Mouse (Mus musculus) adrenal gland, postnatal 36 days (tissue): ENCODE results near the gene Paqr9. TPM values are rescaled to one million over a fixed set of nuclear protein-coding genes. Genes with fewer than 3 reads are reported as not detected.

Experiments
- DNase-seq, 2 experiments: peaks; one replicate each; pipeline ENCODE4 v3.0.0; 2021; ENCODE audit warnings: mixed read lengths in 1 of 2
- total RNA-seq, 2 experiments: library from RNA; stranded (reverse); gene quantifications; 2 replicates each; pipeline ENCODE4 v1.2.3; 2021

The Paqr9 gene
- total RNA-seq, 2 experiments from 2014 or later, result 6.1 to 6.9 TPM

GRCm38 (mm10) chr9:95578366-95578895 is 19.0 kb downstream of the Paqr9 start:
- DNase-seq, result no peak

GRCm38 (mm10) chr9:95581021-95581757 is 21.7 kb downstream of the Paqr9 start:
- no peak for DNase-seq

- DNase-seq, result no peak
These were observed 22.5 kb downstream of the Paqr9 start for GRCm38 (mm10) chr9:95581758-95582515.

- DNase-seq, result no peak
These were observed 23.1 kb downstream of the Paqr9 start for GRCm38 (mm10) chr9:95582555-95582954.

- no peak for DNase-seq
These were observed 26.6 kb downstream of the Paqr9 start for GRCm38 (mm10) chr9:95586046-95586445.

GRCm38 (mm10) chr9:95588070-95588469 is 28.6 kb downstream of the Paqr9 start:
- DNase-seq, result no peak

- DNase-seq, result no peak
These were observed 34.8 kb downstream of the Paqr9 start for GRCm38 (mm10) chr9:95594291-95594690.

- DNase-seq, result no peak
These were observed 38.2 kb downstream of the Paqr9 start for GRCm38 (mm10) chr9:95597466-95598178.

- no peak for DNase-seq
These were observed 38.8 kb downstream of the Paqr9 start for GRCm38 (mm10) chr9:95598179-95598721.

GRCm38 (mm10) chr9:95599399-95599798 is 39.9 kb downstream of the Paqr9 start:
- DNase-seq, result peak in 1 of 2 experiments; percentile 16

GRCm38 (mm10) chr9:95602849-95603248 is 43.4 kb downstream of the Paqr9 start:
- no peak for DNase-seq

GRCm38 (mm10) chr9:95603316-95603715 is 43.9 kb downstream of the Paqr9 start:
- DNase-seq, result no peak

GRCm38 (mm10) chr9:95607196-95607595 is 47.7 kb downstream of the Paqr9 start:
- DNase-seq, result no peak

GRCm38 (mm10) chr9:95612246-95612768 is 52.9 kb downstream of the Paqr9 start:
- DNase-seq, result no peak

GRCm38 (mm10) chr9:95613426-95614127 is 54.1 kb downstream of the Paqr9 start:
- DNase-seq, result no peak

- DNase-seq, result peak in 1 of 2 experiments; percentile 2
These were observed 55.6 kb downstream of the Paqr9 start for GRCm38 (mm10) chr9:95614861-95615615.

GRCm38 (mm10) chr9:95615961-95616360 is 56.5 kb downstream of the Paqr9 start:
- DNase-seq, result no peak
